Mouse (Mus musculus) midbrain, embryonic 16.5 days (tissue): Measurements from ENCODE around the gene Ubqln4. TPM values are rescaled to one million over a fixed set of nuclear protein-coding genes. Genes with fewer than 3 reads are reported as not detected.
"Not testable (repeated sequence)": the region's sequence is repeated elsewhere in the genome, so short reads cannot be mapped to it uniquely, and the experiment has no call there.

Experiments used
- ATAC-seq: fragments of 200-750 bp; cut with Nextera tagmentation; 2 replicates; pipeline ENCODE4 v1.8.0; 2017; ENCODE audit warnings: moderate TSS enrichment
- H3K27ac ChIP-seq: fragments of 300-500 bp; sonication (generic); 2 replicates; pipeline ENCODE4 v1.5.1; 2014; ENCODE audit warnings: mild to moderate bottlenecking, low read length, mixed read lengths
- H3K27me3 ChIP-seq: fragments of 300-500 bp; sonication (generic); 2 replicates; pipeline ENCODE4 v1.6.1; 2014; ENCODE audit warnings: low read depth, low read length, mixed read lengths; ENCODE audit not compliant: control insufficient read depth, insufficient read depth
- H3K36me3 ChIP-seq: fragments of 300-500 bp; sonication (generic); 2 replicates; pipeline ENCODE4 v1.6.1; 2014; ENCODE audit warnings: mild to moderate bottlenecking, low read length, moderate library complexity, mixed read lengths; ENCODE audit not compliant: control insufficient read depth, insufficient read depth
- H3K4me1 ChIP-seq: fragments of 300-500 bp; sonication (generic); 2 replicates; pipeline ENCODE4 v1.6.1; 2014; ENCODE audit warnings: mild to moderate bottlenecking, low read length, mixed read lengths; ENCODE audit not compliant: control insufficient read depth, insufficient read depth
- H3K4me2 ChIP-seq: fragments of 300-500 bp; sonication (generic); 2 replicates; pipeline ENCODE4 v1.6.1; 2014; ENCODE audit warnings: mild to moderate bottlenecking, low read length, mixed read lengths
- H3K4me3 ChIP-seq: fragments of 300-500 bp; sonication (generic); 2 replicates; pipeline ENCODE4 v1.5.1; 2014; ENCODE audit warnings: low read depth, mild to moderate bottlenecking, low read length, moderate library complexity, mixed read lengths
- H3K9ac ChIP-seq: fragments of 300-500 bp; sonication (generic); 2 replicates; pipeline ENCODE4 v1.6.1; 2014; ENCODE audit warnings: low read depth, low read length, mixed read lengths
- H3K9me3 ChIP-seq: fragments of 300-500 bp; sonication (generic); replicated peaks from 2 replicates; pipeline ENCODE4 v1.6.1; 2014; ENCODE audit warnings: mild to moderate bottlenecking, low read length, mixed read lengths; ENCODE audit not compliant: control insufficient read depth, poor library complexity, severe bottlenecking
- WGBS: fragments of 180-500 bp; shearing (Covaris S2); extraction: QIAGEN DNeasy Blood & Tissue Kit; methylation state at CpG from one replicate; pipeline ENCODE4 v1.1.7; 2014; 5-methylcytosine and 5-hydroxymethylcytosine counted together
- polyA plus RNA-seq: library from polyadenylated mRNA; unstranded; fragments of >200 nt; fragmentation: Nextera tagmentation; extraction: Ambion mirVana; gene quantifications from 2 replicates; pipeline ENCODE4 v1.2.1, GENCODE M21; 2015

The Ubqln4 gene
- polyA plus RNA-seq, 1 experiment from 2014 or later: 41.3 TPM

- no peak for ATAC-seq
- 32% methylated on average over 9 of the region's 9 CpGs for WGBS
- H3K9ac ChIP-seq: no peak overlapping the region
Observed at GRCm38 (mm10) chr3:88591950-88592731, 38.6 kb downstream of the Ubqln4 start.

GRCm38 (mm10) chr3:88592942-88593576 lies 39.5 kb downstream of the Ubqln4 start:
- H3K4me2 ChIP-seq: no peak overlapping the region
- 77% methylated on average over 10 of the region's 10 CpGs for WGBS
- ATAC-seq: no peak
- no peaks in the 10 kb centered on the region for H3K4me1 ChIP-seq
- H3K9ac ChIP-seq: no peak overlapping the region
- no peak overlapping the region for H3K27ac ChIP-seq
- no peaks in the 10 kb centered on the region; the same call in 1 of the 2 replicates for H3K36me3 ChIP-seq
- H3K4me3 ChIP-seq: no peak overlapping the region
- H3K27me3 ChIP-seq: no peaks in the 10 kb centered on the region
- H3K9me3 ChIP-seq: no peaks in the 10 kb centered on the region

More at GRCm38 (mm10) chr3:88591950-88592731, 38.6 kb downstream of the Ubqln4 start:
- H3K4me2 ChIP-seq: no peak overlapping the region
- H3K4me1 ChIP-seq: no peaks in the 10 kb centered on the region
- peaks cover 7% of the 10 kb centered on the region for H3K36me3 ChIP-seq
- H3K27ac ChIP-seq: no peak overlapping the region
- H3K9me3 ChIP-seq: no peaks in the 10 kb centered on the region
- no peak overlapping the region for H3K4me3 ChIP-seq
- H3K27me3 ChIP-seq: no peaks in the 10 kb centered on the region

GRCm38 (mm10) chr3:88593893-88594580 lies 40.5 kb downstream of the Ubqln4 start:
- H3K9me3 ChIP-seq: no peaks in the 10 kb centered on the region
- H3K27ac ChIP-seq: no peak overlapping the region
- no peak overlapping the region for H3K4me3 ChIP-seq
- WGBS: 69% methylated on average over 10 of the region's 10 CpGs
- no peaks in the 10 kb centered on the region for H3K36me3 ChIP-seq
- no peak overlapping the region for H3K9ac ChIP-seq
- H3K4me1 ChIP-seq: no peaks in the 10 kb centered on the region
- no peak overlapping the region for H3K4me2 ChIP-seq
- H3K27me3 ChIP-seq: no peaks in the 10 kb centered on the region
- no peak for ATAC-seq

GRCm38 (mm10) chr3:88596547-88596946 lies 43.0 kb downstream of the Ubqln4 start:
- H3K27ac ChIP-seq, H3K4me2 ChIP-seq, H3K36me3 ChIP-seq, H3K27me3 ChIP-seq, H3K9ac ChIP-seq, H3K4me3 ChIP-seq, H3K9me3 ChIP-seq, H3K4me1 ChIP-seq, ATAC-seq: not testable (repeated sequence)
- WGBS: 78% methylated on average over 4 of the region's 4 CpGs

GRCm38 (mm10) chr3:88602466-88602865 lies 48.9 kb downstream of the Ubqln4 start:
- no peak overlapping the region for H3K4me3 ChIP-seq
- H3K27me3 ChIP-seq: no peaks in the 10 kb centered on the region
- ATAC-seq: no peak
- H3K4me1 ChIP-seq: peaks cover 4% of the 10 kb centered on the region
- no peak overlapping the region for H3K4me2 ChIP-seq
- H3K9me3 ChIP-seq: no peaks in the 10 kb centered on the region
- H3K9ac ChIP-seq: no peak overlapping the region
- WGBS: 71% methylated on average over 4 of the region's 4 CpGs
- no peak overlapping the region for H3K27ac ChIP-seq
- H3K36me3 ChIP-seq: no peaks in the 10 kb centered on the region

GRCm38 (mm10) chr3:88603714-88604161 lies 50.2 kb downstream of the Ubqln4 start:
- Histone ChIP-seq H3K27ac (no peak overlapping the region), H3K9ac (no peak overlapping the region), H3K4me3 (no peak overlapping the region), H3K4me1 (peaks cover 4% of the 10 kb centered on the region), H3K9me3 (no peaks in the 10 kb centered on the region), H3K4me2 (no peak overlapping the region), H3K27me3 (no peaks in the 10 kb centered on the region), H3K36me3 (no peaks in the 10 kb centered on the region)
- ATAC-seq: no peak
- 32% methylated on average over 6 of the region's 6 CpGs for WGBS

GRCm38 (mm10) chr3:88604863-88605262 lies 51.3 kb downstream of the Ubqln4 start:
- H3K4me1 ChIP-seq: peaks cover 4% of the 10 kb centered on the region
- H3K27ac ChIP-seq: no peak overlapping the region
- ATAC-seq: no peak
- H3K27me3 ChIP-seq: no peaks in the 10 kb centered on the region
- WGBS: 89% methylated on average over 7 of the region's 7 CpGs
- H3K9ac ChIP-seq: no peak overlapping the region
- H3K36me3 ChIP-seq: no peaks in the 10 kb centered on the region
- no peak overlapping the region for H3K4me2 ChIP-seq
- H3K4me3 ChIP-seq: no peak overlapping the region
- no peaks in the 10 kb centered on the region for H3K9me3 ChIP-seq

GRCm38 (mm10) chr3:88605666-88606065 lies 52.1 kb downstream of the Ubqln4 start, which contains the start of gene Arhgef2:
TSS of gene Arhgef2 (plus strand) at chr3:88605966.
- not testable (repeated sequence) for H3K9ac ChIP-seq, H3K9me3 ChIP-seq, H3K27me3 ChIP-seq, H3K4me1 ChIP-seq, H3K27ac ChIP-seq, H3K4me3 ChIP-seq, H3K4me2 ChIP-seq, H3K36me3 ChIP-seq, ATAC-seq
- 98% methylated on average over 2 of the region's 2 CpGs for WGBS
